Mouse (Mus musculus) liver, embryonic 14.5 days (tissue): Measurements from ENCODE around the gene Acsl5. TPM values are rescaled to one million over a fixed set of nuclear protein-coding genes. Genes with fewer than 3 reads are reported as not detected.

Experiments
- ATAC-seq: fragments of 200-750 bp; cut with Nextera tagmentation; 2 replicates; pipeline ENCODE4 v1.8.0; 2017; ENCODE audit warnings: moderate number of reproducible peaks, mild to moderate bottlenecking, moderate library complexity; ENCODE audit not compliant: insufficient read depth
- DNase-seq, 3 experiments: peaks; one replicate each; pipeline ENCODE4 v3.0.0-alpha.2; 2012 to 2013; ENCODE audit warnings: low read depth in 3 of 3, low spot score in 3 of 3
- H3K27ac ChIP-seq: fragments of 300-500 bp; sonication (generic); 2 replicates; pipeline ENCODE4 v1.5.1; 2014; ENCODE audit warnings: moderate library complexity, mild to moderate bottlenecking, control low read depth, inconsistent platforms
- H3K27me3 ChIP-seq: fragments of 300-500 bp; sonication (generic); 2 replicates; pipeline ENCODE4 v1.6.1; 2014; ENCODE audit warnings: mild to moderate bottlenecking, low read length, moderate library complexity; ENCODE audit not compliant: control insufficient read depth, insufficient read depth
- H3K36me3 ChIP-seq: fragments of 300-500 bp; sonication (generic); replicated peaks from 2 replicates; pipeline ENCODE4 v1.6.1; 2014; ENCODE audit warnings: low read depth; ENCODE audit not compliant: control insufficient read depth, insufficient read depth
- H3K4me1 ChIP-seq, 2 experiments: fragments of 200-500 bp in 1 of 2; fragments of 300-500 bp in 1 of 2; sonication (generic) in 1 of 2; replicated peaks; 2 replicates each; pipeline ENCODE4 v1.6.1; 2012 to 2014; ENCODE audit warnings: antibody characterized with exemption in 1 of 2, inconsistent platforms in 1 of 2, low read length in 1 of 2; ENCODE audit not compliant: control insufficient read depth in 2 of 2, insufficient read depth in 2 of 2
- H3K4me2 ChIP-seq: fragments of 300-500 bp; sonication (generic); 2 replicates; pipeline ENCODE4 v1.6.1; 2014; ENCODE audit warnings: low read depth, mild to moderate bottlenecking, control low read depth, moderate library complexity
- H3K4me3 ChIP-seq, 2 experiments: fragments of 200-500 bp in 1 of 2; fragments of 300-500 bp in 1 of 2; sonication (generic) in 1 of 2; 2 replicates each; pipeline ENCODE4 v1.5.1; 2012 to 2014; ENCODE audit warnings: low read depth in 2 of 2, low read length in 2 of 2, mild to moderate bottlenecking in 2 of 2, control low read depth in 1 of 2, inconsistent platforms in 1 of 2, moderate library complexity in 1 of 2; ENCODE audit not compliant: insufficient read depth in 1 of 2
- H3K9ac ChIP-seq: fragments of 300-500 bp; sonication (generic); replicated peaks from 2 replicates; pipeline ENCODE4 v1.6.1; 2014; ENCODE audit warnings: mild to moderate bottlenecking, control low read depth, moderate library complexity
- H3K9me3 ChIP-seq: fragments of 300-500 bp; sonication (generic); 2 replicates; pipeline ENCODE4 v1.6.1; 2016; ENCODE audit warnings: low read length, mixed read lengths; ENCODE audit not compliant: control insufficient read depth
- CTCF ChIP-seq: IDR thresholded peaks from 2 replicates; pipeline ENCODE4 v1.5.1; 2016; ENCODE audit warnings: antibody characterized with exemption, low read depth, control low read depth
- EP300 ChIP-seq: IDR thresholded peaks from 2 replicates; pipeline ENCODE4 v1.6.1; 2016; ENCODE audit warnings: antibody characterized with exemption, low read depth
- WGBS: fragments of 180-500 bp; shearing (Covaris S2); extraction: QIAGEN DNeasy Blood & Tissue Kit; methylation state at CpG from one replicate; pipeline ENCODE4 v1.1.7; 2014; ENCODE audit not compliant: insufficient replicate concordance; 5-methylcytosine and 5-hydroxymethylcytosine counted together
- polyA plus RNA-seq, 2 experiments: library from polyadenylated mRNA; depleted of rRNA in 1 of 2; stranded (reverse) in 1 of 2; unstranded in 1 of 2; fragments of >200 nt; fragmentation: Nextera tagmentation in 1 of 2; extraction: Ambion mirVana in 1 of 2; gene quantifications; 2 replicates each; pipeline versions ENCODE4 v1.2.1 to v1.2.3; 2012 to 2014

Acsl5 gene
- polyA plus RNA-seq, 2 experiments, result 50.3 to 117 TPM

DNA sequence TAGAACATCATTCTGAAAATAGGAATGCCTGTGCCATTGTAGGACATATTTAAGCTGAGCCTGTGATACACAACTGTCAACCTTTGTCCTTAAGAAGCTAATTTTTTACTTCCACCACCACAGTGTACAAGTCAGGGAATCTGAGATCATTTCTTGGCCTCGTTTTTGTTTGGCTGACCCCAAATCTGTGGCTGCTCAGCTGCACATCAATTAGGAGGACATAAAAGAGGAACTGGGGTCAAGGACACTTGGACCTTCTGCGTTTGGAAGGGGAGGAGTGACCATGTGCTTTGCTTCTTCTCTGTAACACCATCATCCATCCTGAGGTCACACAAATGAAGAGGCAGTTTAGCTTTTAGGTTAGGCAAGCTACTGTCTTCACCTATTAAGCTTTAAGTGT, 15.7 kb upstream of the Acsl5 start:
- H3K27me3 ChIP-seq, result no peaks in the 10 kb centered on the region
- H3K27ac ChIP-seq, result no peak overlapping the region
- WGBS, result 10% methylated on average over 2 of the region's 2 CpGs
- TF ChIP-seq EP300 (no peak), CTCF (no peak)
- no peak for DNase-seq
- no peaks in the 10 kb centered on the region for H3K36me3 ChIP-seq
- no peak overlapping the region for H3K4me3 ChIP-seq
- no peak overlapping the region for H3K4me2 ChIP-seq
- H3K9ac ChIP-seq, result no peak overlapping the region
- H3K9me3 ChIP-seq, result no peaks in the 10 kb centered on the region
- no peak for ATAC-seq
- H3K4me1 ChIP-seq, result peaks cover 0 to 17% of the 10 kb centered on the region in 2 experiments; a peak in 3 of 4 replicates

DNA sequence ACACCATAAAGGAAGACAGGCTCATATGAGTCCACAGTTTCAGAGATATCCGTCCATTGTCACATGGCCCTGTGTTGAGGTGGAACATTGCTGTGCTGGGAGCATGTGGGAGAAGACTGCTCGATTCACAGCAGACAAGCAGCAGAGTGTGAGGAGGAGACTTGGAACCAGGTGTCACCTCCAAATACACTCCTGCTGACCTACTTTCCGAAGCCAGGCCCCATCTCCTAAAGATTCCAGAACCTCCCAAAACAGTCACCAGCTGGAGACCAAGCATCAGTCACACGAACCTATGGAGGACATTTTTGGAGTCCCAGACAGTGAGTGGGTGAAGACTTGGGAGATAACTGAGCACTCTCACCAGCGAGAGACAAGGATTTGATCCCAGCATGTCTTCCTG, 15.2 kb upstream of the Acsl5 start:
- H3K27me3 ChIP-seq, result no peaks in the 10 kb centered on the region
- WGBS, result 58% methylated on average over 5 of the region's 5 CpGs
- H3K9me3 ChIP-seq, result no peaks in the 10 kb centered on the region
- H3K36me3 ChIP-seq, result no peaks in the 10 kb centered on the region
- H3K4me1 ChIP-seq, result peaks cover 0 to 16% of the 10 kb centered on the region in 2 experiments; a peak in 3 of 4 replicates
- no peak for ATAC-seq
- DNase-seq, result no peak
- no peak overlapping the region for H3K27ac ChIP-seq
- no peak overlapping the region for H3K4me2 ChIP-seq
- TF ChIP-seq EP300 (no peak), CTCF (no peak)
- H3K9ac ChIP-seq, result no peak overlapping the region
- H3K4me3 ChIP-seq, result no peak overlapping the region

DNA sequence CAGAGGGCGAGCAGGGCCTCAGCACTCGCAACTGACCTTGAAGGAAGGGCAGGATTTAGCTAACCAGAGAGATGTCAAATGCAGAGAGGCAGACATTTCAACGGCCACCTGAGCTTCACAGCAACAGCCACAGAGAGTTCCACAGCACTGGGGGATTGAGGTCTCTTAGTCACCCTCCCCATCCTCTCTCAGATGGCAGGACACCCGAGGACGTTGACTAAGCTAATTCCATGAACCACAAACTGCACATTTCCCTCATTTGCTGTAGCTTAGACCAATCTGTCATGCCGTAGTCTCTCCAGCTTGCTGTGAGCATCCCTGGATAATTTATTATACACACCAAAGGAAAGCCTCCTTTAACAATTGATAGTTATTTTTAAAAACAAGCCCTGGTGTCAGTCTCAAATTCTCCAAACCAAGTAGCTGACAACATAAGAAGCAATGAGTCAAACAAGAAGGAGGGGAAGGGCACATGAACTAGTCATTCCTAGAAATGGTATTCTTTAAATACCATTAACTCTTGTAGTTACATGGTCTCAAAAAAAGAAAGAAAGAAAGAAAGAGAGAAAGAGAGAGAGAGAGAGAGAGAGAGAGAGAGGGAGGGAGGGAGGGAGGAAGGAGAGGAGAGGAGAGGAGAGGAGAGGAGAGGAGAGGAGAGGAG, 11.8 kb upstream of the Acsl5 start:
- ATAC-seq (no peak), DNase-seq (no peak)
- Histone ChIP-seq H3K9ac (no peak overlapping the region), H3K27ac (no peak overlapping the region), H3K4me2 (no peak overlapping the region), H3K9me3 (no peaks in the 10 kb centered on the region), H3K4me3 (no peak overlapping the region), H3K36me3 (no peaks in the 10 kb centered on the region), H3K27me3 (no peaks in the 10 kb centered on the region), H3K4me1 (peaks cover 0 to 14% of the 10 kb centered on the region in 2 experiments; a peak in 2 of 4 replicates)
- WGBS, result 56% methylated on average over 6 of the region's 6 CpGs
- TF ChIP-seq CTCF (no peak), EP300 (no peak)

DNA sequence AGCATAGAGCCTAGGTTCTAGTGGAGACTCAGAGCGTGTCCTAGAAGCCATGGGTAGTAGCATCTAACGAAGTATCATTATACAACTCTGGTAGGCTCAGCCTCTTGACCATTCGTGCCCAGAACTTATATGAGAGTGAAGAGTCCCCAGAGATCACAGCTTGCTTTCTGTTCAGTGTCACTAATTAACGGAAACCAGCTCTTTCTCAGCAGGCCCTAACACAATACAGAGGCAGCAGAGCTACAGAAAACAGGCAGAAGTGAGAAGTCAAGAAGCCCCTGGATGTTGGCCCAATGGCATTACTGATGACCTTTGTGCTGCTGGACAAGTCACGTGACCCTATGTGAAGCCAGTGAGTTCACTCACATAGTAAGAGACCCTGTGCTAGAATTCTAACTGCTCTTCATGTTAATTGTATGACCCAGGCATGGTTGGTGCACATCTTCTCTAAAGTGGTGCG, 10.5 kb upstream of the Acsl5 start, which contains the start of gene Gucy2g:
Gene Gucy2g (minus strand): TSS at position 51 of the 460 bp plus-strand sequence.
- TF ChIP-seq CTCF (no peak), EP300 (no peak)
- H3K27me3 ChIP-seq, result no peaks in the 10 kb centered on the region

DNA sequence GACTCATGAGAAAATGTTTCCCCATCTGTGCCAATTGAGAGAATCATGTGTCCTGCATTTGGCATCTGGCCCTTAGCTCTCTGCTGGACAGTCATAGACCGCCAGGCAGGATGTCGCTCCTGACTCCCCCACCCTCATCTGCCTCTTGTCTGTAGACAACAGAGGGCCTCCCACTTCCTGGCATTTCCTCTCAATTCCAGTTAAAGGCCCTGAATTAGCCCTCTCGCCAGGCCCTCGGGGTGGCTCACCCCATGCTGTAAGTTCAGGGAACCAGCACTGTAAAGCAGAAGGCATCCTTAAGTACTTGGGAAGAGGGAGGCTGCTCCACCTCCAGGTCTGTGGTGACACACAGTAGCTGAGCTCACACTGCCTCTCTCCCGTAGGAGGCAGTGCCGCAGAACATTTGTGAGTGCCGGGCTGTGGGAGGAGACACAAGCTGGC, 6.9 kb upstream of the Acsl5 start:
- peak; percentile 70 for TF ChIP-seq CTCF
- TF ChIP-seq EP300, result no peak
- Histone ChIP-seq H3K9me3 (no peaks in the 10 kb centered on the region), H3K4me1 (peaks cover 14 to 24% of the 10 kb centered on the region in 2 experiments), H3K4me2 (no peak overlapping the region), H3K27me3 (no peaks in the 10 kb centered on the region), H3K9ac (no peak overlapping the region; the same call in 1 of the 2 replicates), H3K36me3 (no peaks in the 10 kb centered on the region), H3K27ac (no peak overlapping the region), H3K4me3 (no peak overlapping the region)
- peak; percentile 65 for ATAC-seq
- DNase-seq, result no peak
- 11% methylated on average over 7 of the region's 7 CpGs for WGBS

More for the DNA sequence above, 10.5 kb upstream of the Acsl5 start, which contains the start of gene Gucy2g:
- Histone ChIP-seq H3K9me3 (no peaks in the 10 kb centered on the region), H3K4me1 (peaks cover 5 to 15% of the 10 kb centered on the region in 2 experiments), H3K27ac (no peak within 1 kb of the TSS), H3K4me3 (no peak within 1 kb of the TSS), H3K4me2 (no peak within 1 kb of the TSS), H3K9ac (no peak within 1 kb of the TSS), H3K36me3 (no peaks in the 10 kb centered on the region)
- no peak for ATAC-seq
- DNase-seq, result no peak
- 73% methylated on average over 6 of the region's 6 CpGs for WGBS
